Mouse (Mus musculus) small intestine, adult 2 months (tissue): ENCODE results near the gene Rad9a. TPM values are rescaled to one million over a fixed set of nuclear protein-coding genes. Genes with fewer than 3 reads are reported as not detected.

Experiments
- H3K27ac ChIP-seq: fragments of 200-500 bp; 2 replicates; pipeline ENCODE4 v1.5.1; 2012; ENCODE audit warnings: low read depth, low read length, control low read depth, inconsistent platforms; ENCODE audit not compliant: insufficient read depth
- H3K27me3 ChIP-seq: fragments of 200-500 bp; 2 replicates; pipeline ENCODE4 v1.6.1; 2012; ENCODE audit warnings: mild to moderate bottlenecking, moderate library complexity, low read length, inconsistent platforms; ENCODE audit not compliant: control insufficient read depth, insufficient read depth
- H3K36me3 ChIP-seq: fragments of 200-500 bp; 2 replicates; pipeline ENCODE4 v1.6.1; 2012; ENCODE audit warnings: mild to moderate bottlenecking, low read length, control low read depth, inconsistent platforms; ENCODE audit not compliant: control insufficient read depth, insufficient read depth
- H3K4me1 ChIP-seq: fragments of 200-500 bp; 2 replicates; pipeline ENCODE4 v1.6.1; 2012; ENCODE audit warnings: low read length, inconsistent platforms, mixed read lengths; ENCODE audit not compliant: control insufficient read depth, insufficient read depth, insufficient read length
- H3K4me3 ChIP-seq: fragments of 200-500 bp; 2 replicates; pipeline ENCODE4 v1.5.1; 2012; ENCODE audit warnings: low read depth, mild to moderate bottlenecking, control low read depth, inconsistent platforms, low read length, moderate library complexity
- CTCF ChIP-seq: fragments of 200-500 bp; IDR thresholded peaks from 2 replicates; pipeline ENCODE4 v1.5.1; 2012; ENCODE audit warnings: low read depth, mild to moderate bottlenecking, control low read depth, inconsistent platforms, low read length, moderate library complexity, mixed read lengths; ENCODE audit not compliant: insufficient replicate concordance, insufficient read length; ENCODE audit errors: extremely low read depth
- POLR2A ChIP-seq: fragments of 200-500 bp; IDR thresholded peaks from 2 replicates; pipeline ENCODE4 v1.6.1; 2012; ENCODE audit warnings: low read depth, mild to moderate bottlenecking, control low read depth, inconsistent platforms, low read length, moderate library complexity
- WGBS: fragments of 180-500 bp; shearing (Covaris S2); methylation state at CpG from one replicate; pipeline ENCODE4 v1.1.7; 2018; 5-methylcytosine and 5-hydroxymethylcytosine counted together
- polyA plus RNA-seq: library from polyadenylated mRNA; depleted of rRNA; stranded (reverse); fragments of >200 nt; gene quantifications from 2 replicates; pipeline ENCODE4 v1.2.3, GENCODE M21; 2012

The Rad9a gene
- polyA plus RNA-seq, 1 experiment, result 12.2 TPM

- Histone ChIP-seq H3K27me3 (no peaks in the 10 kb centered on the region), H3K36me3 (no peaks in the 10 kb centered on the region), H3K27ac (peak overlapping the region; percentile 97), H3K4me1 (peaks cover 12% of the 10 kb centered on the region), H3K4me3 (peak overlapping the region; percentile 76; the same call in 1 of the 2 replicates)
- TF ChIP-seq CTCF, result no peak
- TF ChIP-seq POLR2A, result no peak
- 84% methylated on average over 7 of the region's 7 CpGs for WGBS
Observed at GRCm38 (mm10) chr19:4232651-4233050, 31.2 kb upstream of the Rad9a start.

- Histone ChIP-seq H3K4me3 (peak overlapping the region; percentile 76), H3K4me1 (peaks cover 12% of the 10 kb centered on the region), H3K36me3 (no peaks in the 10 kb centered on the region), H3K27ac (peak overlapping the region; percentile 97), H3K27me3 (no peaks in the 10 kb centered on the region)
- TF ChIP-seq POLR2A, result no peak
- no peak for TF ChIP-seq CTCF
- 0% methylated on average over 2 of the region's 2 CpGs for WGBS
Observed at GRCm38 (mm10) chr19:4232186-4232572, 30.7 kb upstream of the Rad9a start.

- H3K4me1 ChIP-seq, result peaks cover 12% of the 10 kb centered on the region
- whole genome bisulfite sequencing, result 10% methylated on average over 26 of the region's 26 CpGs
- no peaks in the 10 kb centered on the region for H3K27me3 ChIP-seq
- peak within 1 kb of the TSS; percentile 97 for H3K27ac ChIP-seq
- no peak for TF ChIP-seq CTCF
- TF ChIP-seq POLR2A, result peak; percentile 88
- H3K36me3 ChIP-seq, result no peaks in the 10 kb centered on the region
- H3K4me3 ChIP-seq, result peak within 1 kb of the TSS; percentile 76
Observed at GRCm38 (mm10) chr19:4231253-4232185, 30.1 kb upstream of the Rad9a start, which contains the start of gene Pold4. Gene Pold4 (plus strand): TSS chr19:4231899.

DNA sequence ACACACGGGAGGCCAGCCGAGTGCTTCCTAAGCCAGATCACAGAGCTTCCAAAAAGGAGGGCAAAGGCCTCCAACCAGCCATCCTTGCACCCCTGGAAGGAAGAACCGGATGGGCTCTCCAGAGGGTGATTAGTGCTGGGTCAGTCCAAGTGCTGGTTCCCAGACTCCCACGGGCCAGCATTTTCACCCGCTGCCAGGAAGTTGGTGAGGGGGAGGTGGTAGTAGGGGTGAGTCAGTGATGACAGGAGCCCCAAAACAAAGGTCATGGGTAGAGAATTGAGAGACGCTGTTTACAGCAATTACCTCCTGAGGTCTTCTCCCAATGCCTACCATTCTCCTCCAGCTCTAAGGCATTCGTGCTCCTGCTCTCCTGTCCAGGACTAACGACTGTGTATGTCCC is 29.0 kb upstream of the Rad9a start:
- Histone ChIP-seq H3K27ac (peak overlapping the region; percentile 25; the same call in 1 of the 2 replicates), H3K36me3 (no peaks in the 10 kb centered on the region), H3K27me3 (no peaks in the 10 kb centered on the region), H3K4me3 (no peak overlapping the region), H3K4me1 (peaks cover 12% of the 10 kb centered on the region)
- TF ChIP-seq POLR2A (no peak), CTCF (no peak)
- 68% methylated on average over 8 of the region's 8 CpGs for WGBS

- TF ChIP-seq POLR2A, result no peak
- TF ChIP-seq CTCF, result no peak
- no peak overlapping the region for H3K27ac ChIP-seq
Observed at GRCm38 (mm10) chr19:4229451-4230076, 28.1 kb upstream of the Rad9a start.

GRCm38 (mm10) chr19:4228891-4229290 is 27.4 kb upstream of the Rad9a start:
- TF ChIP-seq POLR2A (no peak), CTCF (no peak)
- Histone ChIP-seq H3K27me3 (no peaks in the 10 kb centered on the region), H3K36me3 (no peaks in the 10 kb centered on the region), H3K4me1 (peaks cover 12% of the 10 kb centered on the region), H3K27ac (no peak overlapping the region), H3K4me3 (no peak overlapping the region)
- 43% methylated on average over 4 of the region's 4 CpGs for WGBS

More at GRCm38 (mm10) chr19:4229451-4230076, 28.1 kb upstream of the Rad9a start:
- Histone ChIP-seq H3K27me3 (no peaks in the 10 kb centered on the region), H3K36me3 (no peaks in the 10 kb centered on the region), H3K4me3 (no peak overlapping the region), H3K4me1 (peaks cover 12% of the 10 kb centered on the region)
- WGBS, result 56% methylated on average over 9 of the region's 9 CpGs
